Mouse (Mus musculus): ENCODE measurements at regions not wholly inside any gene's neighbourhood (a gene's known extent, or its start where the extent isn't known, plus 50 kb on each side); places are given as distances from the start of the nearest gene placed in this dataset.
A peak's percentile ranks its signal among the peaks of the same experiment; 100 is the strongest.

- Histone ChIP-seq H3K27ac (ENCODE audit: low read length) (no peak overlapping the region), H3K4me2 (ENCODE audit: low read length) (no peak overlapping the region), H3K36me3 (ENCODE audit: control insufficient read depth, insufficient read depth) (no peaks in the 10 kb centered on the region), H3K9me3 (ENCODE audit: control insufficient read depth, low read length) (no peaks in the 10 kb centered on the region), H3K27me3 (replicated peaks; ENCODE audit: control insufficient read depth, insufficient read depth, low read length) (no peaks in the 10 kb centered on the region), H3K4me1 (replicated peaks; ENCODE audit: control insufficient read depth, insufficient read depth, low read length) (peaks cover 7% of the 10 kb centered on the region), H3K4me3 (replicated peaks; ENCODE audit: low read length) (no peak overlapping the region), H3K9ac (replicated peaks; ENCODE audit: low read depth, low read length) (no peak overlapping the region)
- WGBS: 3% methylated on average over 12 of the region's 12 CpGs
- ATAC-seq: no peak
Observed at GRCm38 (mm10) chr13:57107956-57108355, 212.2 kb upstream of the Trpc7 start.

GRCm38 (mm10) chr13:57099601-57100000, 203.8 kb upstream of the Trpc7 start:
- peaks cover 8% of the 10 kb centered on the region for H3K4me1 ChIP-seq (replicated peaks; ENCODE audit: control insufficient read depth, insufficient read depth, low read length)

GRCm38 (mm10) chr13:57091886-57092285, 196.1 kb upstream of the Trpc7 start:
- H3K9me3 ChIP-seq (ENCODE audit: control insufficient read depth, low read length): no peaks in the 10 kb centered on the region
- H3K36me3 ChIP-seq (ENCODE audit: control insufficient read depth, insufficient read depth): no peaks in the 10 kb centered on the region
- H3K4me3 ChIP-seq (replicated peaks; ENCODE audit: low read length): no peak overlapping the region
- H3K9ac ChIP-seq (replicated peaks; ENCODE audit: low read depth, low read length): no peak overlapping the region
- no peak for ATAC-seq
- 94% methylated on average over 8 of the region's 8 CpGs for WGBS
- H3K4me2 ChIP-seq (ENCODE audit: low read length): no peak overlapping the region
- H3K4me1 ChIP-seq (replicated peaks; ENCODE audit: control insufficient read depth, insufficient read depth, low read length): 0 out of 2 replicates have a peak, but pooled peaks cover 5% of the 10 kb centered on the region
- H3K27me3 ChIP-seq (replicated peaks; ENCODE audit: control insufficient read depth, insufficient read depth, low read length): no peaks in the 10 kb centered on the region
- H3K27ac ChIP-seq (ENCODE audit: low read length): no peak overlapping the region

More at GRCm38 (mm10) chr13:57099601-57100000, 203.8 kb upstream of the Trpc7 start:
- WGBS: 46% methylated on average over 7 of the region's 7 CpGs
- H3K9me3 ChIP-seq (ENCODE audit: control insufficient read depth, low read length): no peaks in the 10 kb centered on the region
- ATAC-seq: peak; percentile 72
- no peaks in the 10 kb centered on the region for H3K27me3 ChIP-seq (replicated peaks; ENCODE audit: control insufficient read depth, insufficient read depth, low read length)
- H3K9ac ChIP-seq (replicated peaks; ENCODE audit: low read depth, low read length): no peak overlapping the region
- H3K36me3 ChIP-seq (ENCODE audit: control insufficient read depth, insufficient read depth): no peaks in the 10 kb centered on the region
- H3K4me3 ChIP-seq (replicated peaks; ENCODE audit: low read length): no peak overlapping the region
- H3K27ac ChIP-seq (ENCODE audit: low read length): no peak overlapping the region
- H3K4me2 ChIP-seq (ENCODE audit: low read length): no peak overlapping the region

GRCm38 (mm10) chr13:57089381-57090075, 193.7 kb upstream of the Trpc7 start:
- Histone ChIP-seq H3K27me3 (replicated peaks; ENCODE audit: control insufficient read depth, insufficient read depth, low read length) (no peaks in the 10 kb centered on the region), H3K36me3 (ENCODE audit: control insufficient read depth, insufficient read depth) (no peaks in the 10 kb centered on the region), H3K27ac (ENCODE audit: low read length) (no peak overlapping the region), H3K4me3 (replicated peaks; ENCODE audit: low read length) (no peak overlapping the region), H3K4me1 (replicated peaks; ENCODE audit: control insufficient read depth, insufficient read depth, low read length) (0 out of 2 replicates have a peak, but pooled peaks cover 5% of the 10 kb centered on the region), H3K4me2 (ENCODE audit: low read length) (no peak overlapping the region), H3K9ac (replicated peaks; ENCODE audit: low read depth, low read length) (no peak overlapping the region), H3K9me3 (ENCODE audit: control insufficient read depth, low read length) (no peaks in the 10 kb centered on the region)
- no peak for ATAC-seq
- WGBS: 85% methylated on average over 13 of the region's 13 CpGs

- Histone ChIP-seq H3K4me3 (replicated peaks; ENCODE audit: low read length) (no peak overlapping the region), H3K27me3 (replicated peaks; ENCODE audit: control insufficient read depth, insufficient read depth, low read length) (no peaks in the 10 kb centered on the region), H3K4me1 (replicated peaks; ENCODE audit: control insufficient read depth, insufficient read depth, low read length) (0 out of 2 replicates have a peak, but pooled peaks cover 5% of the 10 kb centered on the region), H3K27ac (ENCODE audit: low read length) (no peak overlapping the region), H3K9me3 (ENCODE audit: control insufficient read depth, low read length) (no peaks in the 10 kb centered on the region), H3K4me2 (ENCODE audit: low read length) (no peak overlapping the region), H3K9ac (replicated peaks; ENCODE audit: low read depth, low read length) (no peak overlapping the region), H3K36me3 (ENCODE audit: control insufficient read depth, insufficient read depth) (no peaks in the 10 kb centered on the region)
- WGBS: 92% methylated on average over 6 of the region's 6 CpGs
- ATAC-seq: no peak
Observed at GRCm38 (mm10) chr13:57087966-57088365, 192.2 kb upstream of the Trpc7 start.

- whole genome bisulfite sequencing: 42% methylated on average over 5 of the region's 5 CpGs
- H3K27me3 ChIP-seq (replicated peaks; ENCODE audit: control insufficient read depth, insufficient read depth, low read length): no peaks in the 10 kb centered on the region
- H3K9me3 ChIP-seq (ENCODE audit: control insufficient read depth, low read length): no peaks in the 10 kb centered on the region
- no peak overlapping the region for H3K9ac ChIP-seq (replicated peaks; ENCODE audit: low read depth, low read length)
- no peak for ATAC-seq
- no peak overlapping the region for H3K4me2 ChIP-seq (ENCODE audit: low read length)
- no peak overlapping the region for H3K4me3 ChIP-seq (replicated peaks; ENCODE audit: low read length)
- H3K27ac ChIP-seq (ENCODE audit: low read length): no peak overlapping the region
- 0 out of 2 replicates have a peak, but pooled peaks cover 5% of the 10 kb centered on the region for H3K4me1 ChIP-seq (replicated peaks; ENCODE audit: control insufficient read depth, insufficient read depth, low read length)
- H3K36me3 ChIP-seq (ENCODE audit: control insufficient read depth, insufficient read depth): no peaks in the 10 kb centered on the region
Observed at GRCm38 (mm10) chr13:57087398-57087797, 191.6 kb upstream of the Trpc7 start.

- H3K27ac ChIP-seq (ENCODE audit: low read length): no peak overlapping the region
- no peak overlapping the region for H3K4me3 ChIP-seq (replicated peaks; ENCODE audit: low read length)
- no peak overlapping the region for H3K9ac ChIP-seq (replicated peaks; ENCODE audit: low read depth, low read length)
- no peaks in the 10 kb centered on the region for H3K36me3 ChIP-seq (ENCODE audit: control insufficient read depth, insufficient read depth)
- no peak for ATAC-seq
- H3K4me2 ChIP-seq (ENCODE audit: low read length): no peak overlapping the region
- no peaks in the 10 kb centered on the region for H3K27me3 ChIP-seq (replicated peaks; ENCODE audit: control insufficient read depth, insufficient read depth, low read length)
- H3K4me1 ChIP-seq (replicated peaks; ENCODE audit: control insufficient read depth, insufficient read depth, low read length): peaks cover 9% of the 10 kb centered on the region; the same call in 1 of the 2 replicates
- no peaks in the 10 kb centered on the region for H3K9me3 ChIP-seq (ENCODE audit: control insufficient read depth, low read length)
- 81% methylated on average over 5 of the region's 5 CpGs for WGBS
Observed at GRCm38 (mm10) chr13:57083751-57084150, 188.0 kb upstream of the Trpc7 start.

- H3K27me3 ChIP-seq (replicated peaks; ENCODE audit: control insufficient read depth, insufficient read depth, low read length): no peaks in the 10 kb centered on the region
- H3K36me3 ChIP-seq (ENCODE audit: control insufficient read depth, insufficient read depth): no peaks in the 10 kb centered on the region
- WGBS: 92% methylated on average over 5 of the region's 5 CpGs
- no peak overlapping the region for H3K27ac ChIP-seq (ENCODE audit: low read length)
- no peak for ATAC-seq
- H3K9ac ChIP-seq (replicated peaks; ENCODE audit: low read depth, low read length): no peak overlapping the region
- no peaks in the 10 kb centered on the region for H3K9me3 ChIP-seq (ENCODE audit: control insufficient read depth, low read length)
- H3K4me1 ChIP-seq (replicated peaks; ENCODE audit: control insufficient read depth, insufficient read depth, low read length): peaks cover 12% of the 10 kb centered on the region
- no peak overlapping the region for H3K4me2 ChIP-seq (ENCODE audit: low read length)
- no peak overlapping the region for H3K4me3 ChIP-seq (replicated peaks; ENCODE audit: low read length)
Observed at GRCm38 (mm10) chr13:57070479-57070878, 174.7 kb upstream of the Trpc7 start.

GRCm38 (mm10) chr13:57061656-57062055, 165.9 kb upstream of the Trpc7 start:
- no peaks in the 10 kb centered on the region for H3K9me3 ChIP-seq (ENCODE audit: control insufficient read depth, low read length)
- H3K4me2 ChIP-seq (ENCODE audit: low read length): no peak overlapping the region
- no peak overlapping the region for H3K27ac ChIP-seq (ENCODE audit: low read length)
- 78% methylated on average over 9 of the region's 9 CpGs for WGBS
- no peak for ATAC-seq
- H3K27me3 ChIP-seq (replicated peaks; ENCODE audit: control insufficient read depth, insufficient read depth, low read length): no peaks in the 10 kb centered on the region
- H3K4me3 ChIP-seq (replicated peaks; ENCODE audit: low read length): no peak overlapping the region
- H3K36me3 ChIP-seq (ENCODE audit: control insufficient read depth, insufficient read depth): no peaks in the 10 kb centered on the region
- peaks cover 13% of the 10 kb centered on the region for H3K4me1 ChIP-seq (replicated peaks; ENCODE audit: control insufficient read depth, insufficient read depth, low read length)
- no peak overlapping the region for H3K9ac ChIP-seq (replicated peaks; ENCODE audit: low read depth, low read length)
